Mouse (Mus musculus) small intestine, adult 2 months (tissue): ENCODE results near the gene Gm6525.

Experiments
- CTCF ChIP-seq: fragments of 200-500 bp; IDR thresholded peaks from 2 replicates; pipeline ENCODE4 v1.5.1; 2012; ENCODE audit warnings: low read depth, mild to moderate bottlenecking, control low read depth, inconsistent platforms, low read length, moderate library complexity, mixed read lengths; ENCODE audit not compliant: insufficient replicate concordance, insufficient read length; ENCODE audit errors: extremely low read depth
- POLR2A ChIP-seq: fragments of 200-500 bp; IDR thresholded peaks from 2 replicates; pipeline ENCODE4 v1.6.1; 2012; ENCODE audit warnings: low read depth, mild to moderate bottlenecking, control low read depth, inconsistent platforms, low read length, moderate library complexity

DNA sequence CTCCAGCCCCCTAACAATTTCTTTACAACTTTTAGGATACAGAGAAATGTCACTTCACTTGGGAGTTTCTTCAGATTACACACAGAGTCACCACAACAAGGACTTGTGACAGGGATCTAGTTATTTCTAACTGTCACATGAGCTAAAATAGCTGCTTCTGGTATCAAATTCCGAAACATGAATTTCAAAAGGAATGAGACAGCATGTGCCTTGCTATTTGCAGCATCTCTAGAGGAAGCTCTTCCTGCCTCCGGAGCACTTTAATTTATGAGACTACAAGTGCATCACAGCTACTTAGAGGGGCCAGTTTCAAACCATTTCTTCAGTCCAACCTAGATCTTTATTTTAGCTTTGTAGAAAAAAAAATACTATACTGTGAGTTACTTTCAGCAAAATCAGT is 46.5 kb upstream of the Gm6525 start:
- no peak for TF ChIP-seq CTCF
- TF ChIP-seq POLR2A = no peak
